Mouse (Mus musculus) liver, embryonic 14.5 days (tissue): Measurements from ENCODE around the gene Fads3. TPM values are rescaled to one million over a fixed set of nuclear protein-coding genes. Genes with fewer than 3 reads are reported as not detected.

ENCODE experiments used
- ATAC-seq: fragments of 200-750 bp; cut with Nextera tagmentation; 2 replicates; pipeline ENCODE4 v1.8.0; 2017; ENCODE audit warnings: moderate number of reproducible peaks, mild to moderate bottlenecking, moderate library complexity; ENCODE audit not compliant: insufficient read depth
- DNase-seq, 3 experiments: peaks; one replicate each; pipeline ENCODE4 v3.0.0-alpha.2; 2012 to 2013; ENCODE audit warnings: low read depth in 3 of 3, low spot score in 3 of 3
- H3K27ac ChIP-seq: fragments of 300-500 bp; sonication (generic); 2 replicates; pipeline ENCODE4 v1.5.1; 2014; ENCODE audit warnings: moderate library complexity, mild to moderate bottlenecking, control low read depth, inconsistent platforms
- H3K27me3 ChIP-seq: fragments of 300-500 bp; sonication (generic); 2 replicates; pipeline ENCODE4 v1.6.1; 2014; ENCODE audit warnings: mild to moderate bottlenecking, low read length, moderate library complexity; ENCODE audit not compliant: control insufficient read depth, insufficient read depth
- H3K36me3 ChIP-seq: fragments of 300-500 bp; sonication (generic); replicated peaks from 2 replicates; pipeline ENCODE4 v1.6.1; 2014; ENCODE audit warnings: low read depth; ENCODE audit not compliant: control insufficient read depth, insufficient read depth
- H3K4me1 ChIP-seq, 2 experiments: fragments of 200-500 bp in 1 of 2; fragments of 300-500 bp in 1 of 2; sonication (generic) in 1 of 2; replicated peaks; 2 replicates each; pipeline ENCODE4 v1.6.1; 2012 to 2014; ENCODE audit warnings: antibody characterized with exemption in 1 of 2, inconsistent platforms in 1 of 2, low read length in 1 of 2; ENCODE audit not compliant: control insufficient read depth in 2 of 2, insufficient read depth in 2 of 2
- H3K4me2 ChIP-seq: fragments of 300-500 bp; sonication (generic); 2 replicates; pipeline ENCODE4 v1.6.1; 2014; ENCODE audit warnings: low read depth, mild to moderate bottlenecking, control low read depth, moderate library complexity
- H3K4me3 ChIP-seq, 2 experiments: fragments of 200-500 bp in 1 of 2; fragments of 300-500 bp in 1 of 2; sonication (generic) in 1 of 2; 2 replicates each; pipeline ENCODE4 v1.5.1; 2012 to 2014; ENCODE audit warnings: low read depth in 2 of 2, low read length in 2 of 2, mild to moderate bottlenecking in 2 of 2, control low read depth in 1 of 2, inconsistent platforms in 1 of 2, moderate library complexity in 1 of 2; ENCODE audit not compliant: insufficient read depth in 1 of 2
- H3K9ac ChIP-seq: fragments of 300-500 bp; sonication (generic); replicated peaks from 2 replicates; pipeline ENCODE4 v1.6.1; 2014; ENCODE audit warnings: mild to moderate bottlenecking, control low read depth, moderate library complexity
- H3K9me3 ChIP-seq: fragments of 300-500 bp; sonication (generic); 2 replicates; pipeline ENCODE4 v1.6.1; 2016; ENCODE audit warnings: low read length, mixed read lengths; ENCODE audit not compliant: control insufficient read depth
- CTCF ChIP-seq: IDR thresholded peaks from 2 replicates; pipeline ENCODE4 v1.5.1; 2016; ENCODE audit warnings: antibody characterized with exemption, low read depth, control low read depth
- EP300 ChIP-seq: IDR thresholded peaks from 2 replicates; pipeline ENCODE4 v1.6.1; 2016; ENCODE audit warnings: antibody characterized with exemption, low read depth
- WGBS: fragments of 180-500 bp; shearing (Covaris S2); extraction: QIAGEN DNeasy Blood & Tissue Kit; methylation state at CpG from one replicate; pipeline ENCODE4 v1.1.7; 2014; ENCODE audit not compliant: insufficient replicate concordance; 5-methylcytosine and 5-hydroxymethylcytosine counted together
- polyA plus RNA-seq, 2 experiments: library from polyadenylated mRNA; depleted of rRNA in 1 of 2; stranded (reverse) in 1 of 2; unstranded in 1 of 2; fragments of >200 nt; fragmentation: Nextera tagmentation in 1 of 2; extraction: Ambion mirVana in 1 of 2; gene quantifications; 2 replicates each; pipeline versions ENCODE4 v1.2.1 to v1.2.3; 2012 to 2014

Fads3 gene
- polyA plus RNA-seq, 2 experiments, result 4.4 to 8.2 TPM

- Histone ChIP-seq H3K4me2 (no peak overlapping the region), H3K9ac (no peak overlapping the region), H3K4me1 (peaks cover 5 to 22% of the 10 kb centered on the region in 2 experiments; a peak in 3 of 4 replicates), H3K4me3 (no peak overlapping the region), H3K27ac (no peak overlapping the region), H3K36me3 (peaks cover 42% of the 10 kb centered on the region), H3K9me3 (no peaks in the 10 kb centered on the region), H3K27me3 (no peaks in the 10 kb centered on the region; the same call in 1 of the 2 replicates)
- ATAC-seq (no peak), DNase-seq (no peak)
- TF ChIP-seq CTCF (no peak), EP300 (no peak)
- WGBS, result 55% methylated on average over 3 of the region's 3 CpGs
These were observed 2.5 kb upstream of the Fads3 start for GRCm38 (mm10) chr19:10038910-10039309.

GRCm38 (mm10) chr19:10039615-10040014 lies 1.8 kb upstream of the Fads3 start:
- Histone ChIP-seq H3K4me2 (no peak overlapping the region), H3K9me3 (no peaks in the 10 kb centered on the region), H3K4me3 (no peak overlapping the region), H3K27me3 (no peaks in the 10 kb centered on the region; the same call in 1 of the 2 replicates), H3K9ac (no peak overlapping the region), H3K27ac (no peak overlapping the region), H3K36me3 (peaks cover 35% of the 10 kb centered on the region), H3K4me1 (peaks cover 5 to 24% of the 10 kb centered on the region in 2 experiments; a peak in 3 of 4 replicates)
- WGBS, result 63% methylated on average over 2 of the region's 2 CpGs
- TF ChIP-seq EP300 (no peak), CTCF (peak; percentile 52)
- no peak for DNase-seq
- no peak for ATAC-seq

DNA sequence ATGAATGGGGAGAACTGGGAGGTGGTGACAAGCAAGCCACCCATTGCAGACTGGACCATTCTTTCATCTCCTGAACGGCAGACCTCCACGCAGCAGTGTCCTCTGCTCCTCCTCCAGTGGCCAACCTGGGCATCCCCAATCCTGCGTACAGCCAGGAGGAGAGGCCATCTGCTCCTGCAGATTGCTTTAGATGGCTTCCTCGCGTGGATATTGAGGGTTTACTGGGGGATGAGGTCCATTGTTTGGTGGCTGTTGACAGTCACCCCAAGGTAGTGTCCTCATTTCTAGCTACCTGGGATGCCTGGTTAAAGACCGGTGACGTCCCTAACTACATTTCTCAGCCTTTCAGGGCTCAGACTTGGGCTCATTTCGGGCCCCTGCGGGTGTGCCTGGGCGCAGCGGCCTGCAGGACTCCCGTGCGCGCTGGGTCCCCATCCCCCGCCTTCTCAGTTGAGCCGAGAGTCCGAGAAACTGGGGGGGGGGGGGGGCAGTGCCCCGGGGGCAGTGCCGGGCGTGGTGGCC lies 442 bp upstream of the Fads3 start:
- Histone ChIP-seq H3K9ac (no peak overlapping the region), H3K4me3 (peak overlapping the region in 1 of 2 experiments; percentile 63; a peak in 2 of 4 replicates)

GRCm38 (mm10) chr19:10042232-10042631 lies 863 bp downstream of the Fads3 start:
- no peak for DNase-seq
- peaks cover 16 to 39% of the 10 kb centered on the region in 2 experiments for H3K4me1 ChIP-seq
- ATAC-seq, result no peak
- H3K4me2 ChIP-seq, result peak overlapping the region; percentile 87
- H3K9ac ChIP-seq, result no peak overlapping the region
- no peak overlapping the region for H3K27ac ChIP-seq
- H3K36me3 ChIP-seq, result peaks cover 12% of the 10 kb centered on the region
- TF ChIP-seq CTCF, result no peak
- no peak for TF ChIP-seq EP300
- WGBS, result 41% methylated on average over 6 of the region's 6 CpGs
- no peaks in the 10 kb centered on the region for H3K9me3 ChIP-seq
- peak overlapping the region; percentile 17 to 63 for H3K4me3 ChIP-seq
- H3K27me3 ChIP-seq, result no peaks in the 10 kb centered on the region; the same call in 1 of the 2 replicates

More for the DNA sequence above, 442 bp upstream of the Fads3 start:
- TF ChIP-seq CTCF (no peak), EP300 (no peak)
- Histone ChIP-seq H3K27me3 (no peaks in the 10 kb centered on the region; the same call in 1 of the 2 replicates), H3K4me2 (peak overlapping the region; percentile 87), H3K27ac (no peak overlapping the region), H3K4me1 (peaks cover 12 to 35% of the 10 kb centered on the region in 2 experiments), H3K36me3 (peaks cover 22% of the 10 kb centered on the region), H3K9me3 (no peaks in the 10 kb centered on the region)
- DNase-seq (no peak), ATAC-seq (no peak)
- 13% methylated on average over 20 of the region's 20 CpGs for WGBS

DNA sequence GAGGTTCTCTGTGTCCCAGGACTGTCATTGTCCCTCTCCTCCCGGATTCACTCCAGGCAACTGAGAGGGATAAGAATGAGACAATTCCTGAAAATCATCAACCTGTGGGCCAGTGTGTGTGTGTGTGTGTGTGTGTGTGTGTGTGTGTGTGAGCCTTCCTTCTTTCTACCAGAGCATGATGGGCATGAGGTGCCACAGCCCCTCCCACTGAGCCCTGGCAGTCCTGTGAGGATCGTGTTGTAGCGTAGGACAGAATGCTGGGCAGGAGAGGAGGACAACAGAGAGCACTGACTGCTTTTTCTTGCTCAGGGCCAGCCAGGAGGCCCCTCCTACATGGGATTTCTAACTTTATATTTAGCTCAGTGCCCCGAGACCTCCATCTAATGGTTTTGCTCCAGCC lies 1.4 kb downstream of the Fads3 start:
- ATAC-seq (no peak), DNase-seq (no peak)
- H3K4me3 ChIP-seq, result no peak overlapping the region; a peak in 1 of 4 replicates
- H3K9ac ChIP-seq, result no peak overlapping the region
- 75% methylated on average over 4 of the region's 4 CpGs for WGBS
- peak overlapping the region; percentile 87 for H3K4me2 ChIP-seq
- H3K4me1 ChIP-seq, result peaks cover 16 to 36% of the 10 kb centered on the region in 2 experiments
- H3K27ac ChIP-seq, result no peak overlapping the region
- no peak for TF ChIP-seq CTCF
- TF ChIP-seq EP300, result no peak
- H3K27me3 ChIP-seq, result no peaks in the 10 kb centered on the region; the same call in 1 of the 2 replicates
- no peaks in the 10 kb centered on the region for H3K9me3 ChIP-seq
- H3K36me3 ChIP-seq, result peaks cover 6% of the 10 kb centered on the region
